Mouse (Mus musculus): ENCODE results near the gene Mrpl51. TPM values are rescaled to one million over a fixed set of nuclear protein-coding genes. Genes with fewer than 3 reads are reported as not detected.
A peak's percentile ranks its signal among the peaks of the same experiment; 100 is the strongest.

Mrpl51 gene
- polyA plus RNA-seq, 1 experiment from 2014 or later = 151 TPM

GRCm38 (mm10) chr6:125232045-125232437 is 40.4 kb downstream of the Mrpl51 start:
- peak; percentile 35; the same call in 1 of the 2 replicates for ATAC-seq
- peak overlapping the region; percentile 96 for H3K27ac ChIP-seq (ENCODE audit: low read length)
- 31% methylated on average over 4 of the region's 4 CpGs for WGBS

GRCm38 (mm10) chr6:125232516-125232915 is 40.9 kb downstream of the Mrpl51 start:
- H3K27me3 ChIP-seq (replicated peaks; ENCODE audit: insufficient read depth, low read length) = no peaks in the 10 kb centered on the region
- H3K9me3 ChIP-seq (ENCODE audit: low read length) = no peaks in the 10 kb centered on the region
- H3K4me3 ChIP-seq (ENCODE audit: low read depth, low read length) = no peak overlapping the region
- ATAC-seq = no peak
- no peaks in the 10 kb centered on the region for H3K36me3 ChIP-seq (ENCODE audit: insufficient read depth, low read length)
- no peak overlapping the region; the same call in 1 of the 2 replicates for H3K9ac ChIP-seq (replicated peaks; ENCODE audit: low read depth)
- H3K4me1 ChIP-seq (ENCODE audit: insufficient read depth, low read depth, low read length) = peaks cover 10% of the 10 kb centered on the region; the same call in 1 of the 2 replicates
- 58% methylated on average over 6 of the region's 6 CpGs for WGBS
- DNase-seq (ENCODE audit: low spot score) = no peak
- peak overlapping the region; percentile 96; the same call in 1 of the 2 replicates for H3K27ac ChIP-seq (ENCODE audit: low read length)
- H3K4me2 ChIP-seq (replicated peaks; ENCODE audit: low read depth, low read length) = no peak overlapping the region
- TF ChIP-seq CTCF (IDR thresholded peaks at IDR 0.05) (no peak), EP300 (IDR thresholded peaks at IDR 0.05) (no peak)

More at GRCm38 (mm10) chr6:125232045-125232437, 40.4 kb downstream of the Mrpl51 start:
- H3K4me3 ChIP-seq (ENCODE audit: low read depth, low read length) = peak overlapping the region; percentile 79
- no peaks in the 10 kb centered on the region for H3K36me3 ChIP-seq (ENCODE audit: insufficient read depth, low read length)
- DNase-seq (ENCODE audit: low spot score) = peak; percentile 26
- peaks cover 10% of the 10 kb centered on the region; the same call in 1 of the 2 replicates for H3K4me1 ChIP-seq (ENCODE audit: insufficient read depth, low read depth, low read length)
- TF ChIP-seq CTCF (IDR thresholded peaks at IDR 0.05) (no peak), EP300 (IDR thresholded peaks at IDR 0.05) (no peak)
- peak overlapping the region; percentile 88 for H3K9ac ChIP-seq (replicated peaks; ENCODE audit: low read depth)
- H3K9me3 ChIP-seq (ENCODE audit: low read length) = no peaks in the 10 kb centered on the region
- H3K27me3 ChIP-seq (replicated peaks; ENCODE audit: insufficient read depth, low read length) = no peaks in the 10 kb centered on the region
- peak overlapping the region; percentile 93 for H3K4me2 ChIP-seq (replicated peaks; ENCODE audit: low read depth, low read length)

GRCm38 (mm10) chr6:125233816-125234519 is 42.4 kb downstream of the Mrpl51 start:
- no peaks in the 10 kb centered on the region for H3K27me3 ChIP-seq (replicated peaks; ENCODE audit: insufficient read depth, low read length)
- no peak overlapping the region for H3K9ac ChIP-seq (replicated peaks; ENCODE audit: low read depth)
- peak overlapping the region; percentile 69; the same call in 1 of the 2 replicates for H3K27ac ChIP-seq (ENCODE audit: low read length)
- H3K36me3 ChIP-seq (ENCODE audit: insufficient read depth, low read length) = no peaks in the 10 kb centered on the region
- H3K4me1 ChIP-seq (ENCODE audit: insufficient read depth, low read depth, low read length) = peaks cover 10% of the 10 kb centered on the region; the same call in 1 of the 2 replicates
- no peaks in the 10 kb centered on the region for H3K9me3 ChIP-seq (ENCODE audit: low read length)
- no peak overlapping the region for H3K4me3 ChIP-seq (ENCODE audit: low read depth, low read length)
- peak; percentile 46 for ATAC-seq
- 40% methylated on average over 7 of the region's 7 CpGs for WGBS
- peak; percentile 45 for DNase-seq (ENCODE audit: low spot score)
- 0 out of 2 replicates have a peak overlapping the region, but pooled peaks have one; percentile 11 for H3K4me2 ChIP-seq (replicated peaks; ENCODE audit: low read depth, low read length)
- no peak for TF ChIP-seq CTCF (IDR thresholded peaks at IDR 0.05)
- no peak for TF ChIP-seq EP300 (IDR thresholded peaks at IDR 0.05)

GRCm38 (mm10) chr6:125234520-125234828 is 42.9 kb downstream of the Mrpl51 start:
- ATAC-seq = no peak
- H3K27me3 ChIP-seq (replicated peaks; ENCODE audit: insufficient read depth, low read length) = no peaks in the 10 kb centered on the region
- H3K4me3 ChIP-seq (ENCODE audit: low read depth, low read length) = no peak overlapping the region
- H3K9ac ChIP-seq (replicated peaks; ENCODE audit: low read depth) = no peak overlapping the region
- TF ChIP-seq CTCF (IDR thresholded peaks at IDR 0.05) (no peak), EP300 (IDR thresholded peaks at IDR 0.05) (0 out of 2 replicates have a peak, but pooled peaks have one; percentile 17)
- 38% methylated on average over 5 of the region's 5 CpGs for WGBS
- no peak for DNase-seq (ENCODE audit: low spot score)
- H3K9me3 ChIP-seq (ENCODE audit: low read length) = no peaks in the 10 kb centered on the region
- no peaks in the 10 kb centered on the region for H3K36me3 ChIP-seq (ENCODE audit: insufficient read depth, low read length)
- peak overlapping the region; percentile 69; the same call in 1 of the 2 replicates for H3K27ac ChIP-seq (ENCODE audit: low read length)
- H3K4me2 ChIP-seq (replicated peaks; ENCODE audit: low read depth, low read length) = 0 out of 2 replicates have a peak overlapping the region, but pooled peaks have one; percentile 11
- peaks cover 10% of the 10 kb centered on the region; the same call in 1 of the 2 replicates for H3K4me1 ChIP-seq (ENCODE audit: insufficient read depth, low read depth, low read length)

- Histone ChIP-seq H3K4me1 (ENCODE audit: insufficient read depth, low read depth, low read length) (peaks cover 10% of the 10 kb centered on the region; the same call in 1 of the 2 replicates), H3K9me3 (ENCODE audit: low read length) (no peaks in the 10 kb centered on the region), H3K27ac (ENCODE audit: low read length) (no peak overlapping the region), H3K9ac (replicated peaks; ENCODE audit: low read depth) (no peak overlapping the region), H3K4me3 (ENCODE audit: low read depth, low read length) (no peak overlapping the region), H3K4me2 (replicated peaks; ENCODE audit: low read depth, low read length) (no peak overlapping the region), H3K36me3 (ENCODE audit: insufficient read depth, low read length) (no peaks in the 10 kb centered on the region), H3K27me3 (replicated peaks; ENCODE audit: insufficient read depth, low read length) (no peaks in the 10 kb centered on the region)
- 70% methylated on average over 6 of the region's 6 CpGs for WGBS
- DNase-seq (ENCODE audit: low spot score) (no peak), ATAC-seq (no peak)
- TF ChIP-seq EP300 (IDR thresholded peaks at IDR 0.05) (no peak), CTCF (IDR thresholded peaks at IDR 0.05) (no peak)
Measured at GRCm38 (mm10) chr6:125236341-125236740, 44.7 kb downstream of the Mrpl51 start.

- DNase-seq (ENCODE audit: low spot score) (no peak), ATAC-seq (no peak)
- H3K27ac ChIP-seq (ENCODE audit: low read length) = no peak within 1 kb of the TSS
- peaks cover 10% of the 10 kb centered on the region; the same call in 1 of the 2 replicates for H3K4me1 ChIP-seq (ENCODE audit: insufficient read depth, low read depth, low read length)
- H3K36me3 ChIP-seq (ENCODE audit: insufficient read depth, low read length) = no peaks in the 10 kb centered on the region
- H3K9ac ChIP-seq (replicated peaks; ENCODE audit: low read depth) = no peak within 1 kb of the TSS
- 58% methylated on average over 6 of the region's 6 CpGs for WGBS
- H3K4me2 ChIP-seq (replicated peaks; ENCODE audit: low read depth, low read length) = no peak within 1 kb of the TSS
- no peak within 1 kb of the TSS for H3K4me3 ChIP-seq (ENCODE audit: low read depth, low read length)
- TF ChIP-seq EP300 (IDR thresholded peaks at IDR 0.05) (no peak), CTCF (IDR thresholded peaks at IDR 0.05) (no peak)
- H3K9me3 ChIP-seq (ENCODE audit: low read length) = no peaks in the 10 kb centered on the region
- H3K27me3 ChIP-seq (replicated peaks; ENCODE audit: insufficient read depth, low read length) = no peaks in the 10 kb centered on the region
Measured at GRCm38 (mm10) chr6:125236782-125237181, 45.2 kb downstream of the Mrpl51 start, which contains the start of gene Cd27. Gene Cd27 (minus strand): TSS chr6:125237010.
